Mouse (Mus musculus) heart, embryonic 15.5 days (tissue): ENCODE measurements around the gene Ugt1a10. TPM values are rescaled to one million over a fixed set of nuclear protein-coding genes. Genes with fewer than 3 reads are reported as not detected.
A peak's percentile ranks its signal among the peaks of the same experiment; 100 is the strongest.
"Not testable (repeated sequence)": the region's sequence is repeated elsewhere in the genome, so short reads cannot be mapped to it uniquely, and the experiment has no call there.

Source experiments
- ATAC-seq: fragments of 200-750 bp; cut with Nextera tagmentation; replicated peaks from 2 replicates; pipeline ENCODE4 v1.8.0; 2017; ENCODE audit warnings: low read depth, moderate TSS enrichment; ENCODE audit not compliant: insufficient number of reproducible peaks, insufficient read depth, low FRiP score
- H3K27ac ChIP-seq: fragments of 300-500 bp; sonication (generic); 2 replicates; pipeline ENCODE4 v1.5.1; 2015; ENCODE audit warnings: mild to moderate bottlenecking, inconsistent platforms
- H3K27me3 ChIP-seq: fragments of 300-500 bp; sonication (generic); 2 replicates; pipeline ENCODE4 v1.6.1; 2015; ENCODE audit warnings: inconsistent platforms
- H3K36me3 ChIP-seq: fragments of 300-500 bp; sonication (generic); 2 replicates; pipeline ENCODE4 v1.6.1; 2015; ENCODE audit warnings: mild to moderate bottlenecking, inconsistent platforms
- H3K4me1 ChIP-seq: fragments of 300-500 bp; sonication (generic); replicated peaks from 2 replicates; pipeline ENCODE4 v1.6.1; 2015; ENCODE audit warnings: inconsistent platforms
- H3K4me2 ChIP-seq: fragments of 300-500 bp; sonication (generic); 2 replicates; pipeline ENCODE4 v1.6.1; 2015; ENCODE audit warnings: inconsistent platforms, mild to moderate bottlenecking, moderate library complexity
- H3K4me3 ChIP-seq: fragments of 300-500 bp; sonication (generic); 2 replicates; pipeline ENCODE4 v1.5.1; 2015; ENCODE audit warnings: mild to moderate bottlenecking, inconsistent platforms
- H3K9ac ChIP-seq: fragments of 300-500 bp; sonication (generic); 2 replicates; pipeline ENCODE4 v1.6.1; 2015; ENCODE audit warnings: mild to moderate bottlenecking, inconsistent platforms
- H3K9me3 ChIP-seq: fragments of 300-500 bp; sonication (generic); replicated peaks from 2 replicates; pipeline ENCODE4 v1.6.1; 2016; ENCODE audit warnings: inconsistent platforms
- WGBS: fragments of 180-500 bp; shearing (Covaris S2); methylation state at CpG from one replicate; pipeline ENCODE4 v1.1.7; 2015; ENCODE audit warnings: mixed read lengths; 5-methylcytosine and 5-hydroxymethylcytosine counted together
- polyA plus RNA-seq: library from polyadenylated mRNA; unstranded; fragments of >200 nt; fragmentation: Nextera tagmentation; extraction: Ambion mirVana; gene quantifications from 2 replicates; pipeline ENCODE4 v1.2.1, GENCODE M21; 2015

Ugt1a10 gene
- polyA plus RNA-seq = not detected in 2 replicates

GRCm38 (mm10) chr1:88055088-88055487 lies at the start of gene Ugt1a10:
Ugt1a10 (plus strand) TSS chr1:88055388.
- no peaks in the 10 kb centered on the region for H3K27me3 ChIP-seq
- WGBS = 83% methylated on average over 1 of the region's 1 CpGs

GRCm38 (mm10) chr1:88007692-88008210 lies 47.4 kb upstream of the Ugt1a10 start:
- peak overlapping the region; percentile 87 for H3K4me3 ChIP-seq
- no peaks in the 10 kb centered on the region for H3K9me3 ChIP-seq
- peak; percentile 22; the same call in 1 of the 2 replicates for ATAC-seq
- H3K27me3 ChIP-seq = no peaks in the 10 kb centered on the region
- 7% methylated on average over 5 of the region's 5 CpGs for WGBS
- H3K4me1 ChIP-seq = peaks cover 2% of the 10 kb centered on the region; the same call in 1 of the 2 replicates
- peaks cover 19% of the 10 kb centered on the region; the same call in 1 of the 2 replicates for H3K36me3 ChIP-seq
- H3K27ac ChIP-seq = peak overlapping the region; percentile 94
- peak overlapping the region; percentile 69 for H3K4me2 ChIP-seq
- H3K9ac ChIP-seq = peak overlapping the region; percentile 89

More at GRCm38 (mm10) chr1:88055088-88055487, at the start of gene Ugt1a10:
- Histone ChIP-seq H3K4me1 (no peaks in the 10 kb centered on the region), H3K4me3 (no peak within 1 kb of the TSS), H3K9me3 (no peaks in the 10 kb centered on the region), H3K27ac (no peak within 1 kb of the TSS), H3K9ac (no peak within 1 kb of the TSS), H3K36me3 (no peaks in the 10 kb centered on the region), H3K4me2 (no peak within 1 kb of the TSS)
- ATAC-seq = no peak

- peak within 1 kb of the TSS; percentile 69 for H3K4me2 ChIP-seq
- WGBS = under 1% methylated on average over 45 of the region's 45 CpGs
- H3K9me3 ChIP-seq = no peaks in the 10 kb centered on the region
- peaks cover 2% of the 10 kb centered on the region; the same call in 1 of the 2 replicates for H3K4me1 ChIP-seq
- ATAC-seq = peak; percentile 91
- H3K36me3 ChIP-seq = peaks cover 14% of the 10 kb centered on the region; the same call in 1 of the 2 replicates
- no peaks in the 10 kb centered on the region for H3K27me3 ChIP-seq
- peak within 1 kb of the TSS; percentile 87 for H3K4me3 ChIP-seq
- peak within 1 kb of the TSS; percentile 94 for H3K27ac ChIP-seq
- H3K9ac ChIP-seq = peak within 1 kb of the TSS; percentile 89
Measured at GRCm38 (mm10) chr1:88008211-88008697, 46.9 kb upstream of the Ugt1a10 start, which contains the start of gene Usp40. Usp40 (minus strand) TSS chr1:88008551.

GRCm38 (mm10) chr1:88008735-88009134 lies 46.5 kb upstream of the Ugt1a10 start:
- H3K36me3 ChIP-seq = peaks cover 10% of the 10 kb centered on the region; the same call in 1 of the 2 replicates
- H3K9me3 ChIP-seq = no peaks in the 10 kb centered on the region
- 47% methylated on average over 4 of the region's 4 CpGs for whole genome bisulfite sequencing
- H3K27ac ChIP-seq = peak overlapping the region; percentile 94; the same call in 1 of the 2 replicates
- peak overlapping the region; percentile 87 for H3K4me3 ChIP-seq
- H3K27me3 ChIP-seq = no peaks in the 10 kb centered on the region
- no peak for ATAC-seq
- peak overlapping the region; percentile 89 for H3K9ac ChIP-seq
- peak overlapping the region; percentile 69 for H3K4me2 ChIP-seq
- H3K4me1 ChIP-seq = peaks cover 2% of the 10 kb centered on the region; the same call in 1 of the 2 replicates

- no peak overlapping the region for H3K27ac ChIP-seq
- peaks cover 3% of the 10 kb centered on the region; the same call in 1 of the 2 replicates for H3K36me3 ChIP-seq
- no peak overlapping the region for H3K4me2 ChIP-seq
- H3K27me3 ChIP-seq = no peaks in the 10 kb centered on the region
- 71% methylated on average over 3 of the region's 3 CpGs for WGBS
- no peak for ATAC-seq
- H3K4me1 ChIP-seq = peaks cover 2% of the 10 kb centered on the region; the same call in 1 of the 2 replicates
- H3K4me3 ChIP-seq = no peak overlapping the region
- no peaks in the 10 kb centered on the region for H3K9me3 ChIP-seq
- H3K9ac ChIP-seq = no peak overlapping the region
Measured at GRCm38 (mm10) chr1:88009521-88009920, 45.7 kb upstream of the Ugt1a10 start.

GRCm38 (mm10) chr1:88013726-88014125 lies 41.5 kb upstream of the Ugt1a10 start:
- Histone ChIP-seq H3K27me3 (no peaks in the 10 kb centered on the region), H3K4me2 (no peak overlapping the region), H3K36me3 (no peaks in the 10 kb centered on the region; the same call in 1 of the 2 replicates), H3K9ac (no peak overlapping the region), H3K4me3 (no peak overlapping the region), H3K9me3 (no peaks in the 10 kb centered on the region), H3K4me1 (peaks cover 1% of the 10 kb centered on the region; the same call in 1 of the 2 replicates), H3K27ac (no peak overlapping the region)
- no peak for ATAC-seq
- 78% methylated on average over 3 of the region's 3 CpGs for WGBS

- no peak for ATAC-seq
- H3K27me3 ChIP-seq = no peaks in the 10 kb centered on the region
- no peaks in the 10 kb centered on the region; the same call in 1 of the 2 replicates for H3K36me3 ChIP-seq
- H3K4me3 ChIP-seq = no peak overlapping the region
- H3K9me3 ChIP-seq = no peaks in the 10 kb centered on the region
- H3K9ac ChIP-seq = no peak overlapping the region
- 85% methylated on average over 4 of the region's 4 CpGs for WGBS
- H3K4me2 ChIP-seq = no peak overlapping the region
- no peak overlapping the region for H3K27ac ChIP-seq
- H3K4me1 ChIP-seq = no peaks in the 10 kb centered on the region
Measured at GRCm38 (mm10) chr1:88014194-88014593, 41.0 kb upstream of the Ugt1a10 start.

GRCm38 (mm10) chr1:88014671-88015070 lies 40.5 kb upstream of the Ugt1a10 start:
- Histone ChIP-seq H3K4me3 (no peak overlapping the region), H3K27me3 (no peaks in the 10 kb centered on the region), H3K9ac (no peak overlapping the region), H3K9me3 (no peaks in the 10 kb centered on the region), H3K4me2 (no peak overlapping the region), H3K27ac (no peak overlapping the region), H3K36me3 (no peaks in the 10 kb centered on the region; the same call in 1 of the 2 replicates), H3K4me1 (no peaks in the 10 kb centered on the region)
- WGBS = 91% methylated on average over 4 of the region's 4 CpGs
- ATAC-seq = no peak

- no peak for ATAC-seq
- no peak overlapping the region for H3K9ac ChIP-seq
- 81% methylated on average over 6 of the region's 6 CpGs for WGBS
- H3K4me3 ChIP-seq = no peak overlapping the region
- no peaks in the 10 kb centered on the region for H3K9me3 ChIP-seq
- H3K4me1 ChIP-seq = no peaks in the 10 kb centered on the region
- no peaks in the 10 kb centered on the region; the same call in 1 of the 2 replicates for H3K36me3 ChIP-seq
- no peak overlapping the region for H3K4me2 ChIP-seq
- no peak overlapping the region for H3K27ac ChIP-seq
- H3K27me3 ChIP-seq = no peaks in the 10 kb centered on the region
Measured at GRCm38 (mm10) chr1:88015371-88015770, 39.8 kb upstream of the Ugt1a10 start.

- H3K27ac ChIP-seq, H3K4me2 ChIP-seq, H3K27me3 ChIP-seq, ATAC-seq, H3K4me1 ChIP-seq, H3K4me3 ChIP-seq, H3K9me3 ChIP-seq, H3K9ac ChIP-seq, H3K36me3 ChIP-seq: not testable (repeated sequence)
- 65% methylated on average over 3 of the region's 3 CpGs for WGBS
Measured at GRCm38 (mm10) chr1:88025244-88025643, 29.9 kb upstream of the Ugt1a10 start.

- not testable (repeated sequence) for H3K27ac ChIP-seq, ATAC-seq, H3K9ac ChIP-seq, H3K4me2 ChIP-seq, H3K4me1 ChIP-seq, H3K4me3 ChIP-seq, H3K27me3 ChIP-seq, H3K36me3 ChIP-seq, H3K9me3 ChIP-seq
- WGBS = 59% methylated on average over 1 of the region's 2 CpGs
Measured at GRCm38 (mm10) chr1:88043044-88043443, 12.1 kb upstream of the Ugt1a10 start.
